Mouse (Mus musculus): Measurements from ENCODE around the gene Slc35e2.

DNA sequence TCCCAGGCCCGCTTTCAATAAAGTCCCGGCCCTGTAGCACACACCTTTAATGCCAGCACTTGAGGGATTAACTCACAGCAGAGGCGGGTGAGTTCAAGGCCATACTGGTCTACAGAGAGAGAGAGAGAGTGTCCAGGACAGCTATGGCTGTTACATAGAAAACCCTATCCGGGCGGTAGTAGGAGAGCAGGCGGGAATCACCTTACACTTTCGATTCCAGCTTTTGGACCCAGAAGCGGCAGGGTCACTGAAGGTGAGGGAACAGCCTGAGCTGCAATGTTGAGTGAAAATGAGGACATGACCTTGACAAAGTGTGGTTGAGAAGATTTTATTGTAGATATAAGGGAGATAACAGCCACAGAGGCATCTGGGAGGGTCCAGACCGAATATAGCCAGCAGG, 27.3 kb upstream of the Slc35e2 start:
- TF ChIP-seq CTCF (conservative IDR thresholded peaks at IDR 0.05; ENCODE audit: low read length) (no peak), NANOG (IDR thresholded peaks at IDR 0.05; ENCODE audit: borderline replicate concordance, low read length) (no peak)

Data from E14TG2a.4 (cell line).